Mouse (Mus musculus) spleen, adult 2 months (tissue): ENCODE measurements at regions not wholly inside any gene's neighbourhood (a gene's known extent, or its start where the extent isn't known, plus 50 kb on each side); places are given as distances from the start of the nearest gene placed in this dataset.

Experiments
- CTCF ChIP-seq: fragments of 200-500 bp; IDR thresholded peaks from 2 replicates; pipeline ENCODE4 v1.5.1; 2011; ENCODE audit warnings: mild to moderate bottlenecking, inconsistent platforms; ENCODE audit not compliant: insufficient read depth, insufficient read length, insufficient replicate concordance; ENCODE audit errors: extremely low read depth
- POLR2A ChIP-seq: fragments of 200-500 bp; IDR thresholded peaks from 2 replicates; pipeline ENCODE4 v1.6.1; 2011; ENCODE audit warnings: low read depth, low read length, inconsistent platforms

GRCm38 (mm10) chr11:114321527-114321926, 254.7 kb upstream of the Sdk2 start:
- no peak for TF ChIP-seq CTCF
- no peak for TF ChIP-seq POLR2A
